Mouse (Mus musculus) frontal cortex, adult 2 months (tissue): ENCODE results near the gene Tenm3. TPM values are rescaled to one million over a fixed set of nuclear protein-coding genes. Genes with fewer than 3 reads are reported as not detected.
A peak's percentile ranks its signal among the peaks of the same experiment; 100 is the strongest.

Experiments
- DNase-seq, 2 experiments: peaks; one replicate each; pipeline ENCODE4 v3.0.0; 2022; ENCODE audit warnings: low spot score in 1 of 2; ENCODE audit errors: extremely low spot score in 1 of 2
- polyA plus RNA-seq: library from polyadenylated mRNA; depleted of rRNA; stranded (reverse); fragments of >200 nt; gene quantifications from 2 replicates; pipeline ENCODE4 v1.2.3, GENCODE M21; 2012

Gene Tenm3
- polyA plus RNA-seq, 1 experiment = 34.4 TPM

DNA sequence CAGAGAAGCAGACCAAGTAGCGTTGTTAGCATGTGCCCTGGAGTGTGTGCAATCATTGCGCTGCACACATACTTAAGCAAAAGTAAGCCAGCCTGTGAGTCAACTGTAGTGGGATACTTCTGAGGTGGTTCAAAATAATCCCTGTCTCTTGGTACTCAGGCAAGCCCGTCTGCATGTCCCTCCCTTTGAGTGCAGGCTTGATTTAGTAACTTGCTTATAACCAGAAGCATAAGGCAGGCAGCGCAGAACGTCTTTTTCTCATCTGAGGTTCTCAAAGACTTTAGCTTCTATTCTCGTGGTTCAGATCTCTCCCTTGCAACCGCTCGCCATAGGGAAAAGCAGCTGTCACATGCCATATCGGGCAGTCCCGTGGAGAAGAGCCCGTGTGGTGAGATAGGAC, 470.3 kb downstream of the Tenm3 start:
- no peak for DNase-seq

DNA sequence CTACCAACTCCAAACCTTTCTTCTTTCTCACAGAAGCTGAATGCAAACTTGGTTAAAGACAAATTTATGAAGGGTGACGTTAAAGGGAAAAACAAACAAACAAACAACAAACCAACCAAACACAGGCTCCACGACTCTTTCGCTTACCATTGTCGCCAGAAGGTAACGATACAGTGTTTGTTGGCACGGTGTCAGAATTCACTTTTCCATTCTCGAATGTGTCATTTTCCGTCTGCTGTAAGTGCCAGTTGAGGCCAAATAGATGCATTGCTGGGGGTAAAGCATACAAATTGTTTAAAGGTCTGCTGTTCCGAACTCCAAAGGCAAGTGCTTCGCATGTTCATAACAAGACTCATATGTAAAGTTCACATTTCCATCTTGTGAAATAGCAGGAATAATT, 476.6 kb downstream of the Tenm3 start:
- no peak for DNase-seq

DNA sequence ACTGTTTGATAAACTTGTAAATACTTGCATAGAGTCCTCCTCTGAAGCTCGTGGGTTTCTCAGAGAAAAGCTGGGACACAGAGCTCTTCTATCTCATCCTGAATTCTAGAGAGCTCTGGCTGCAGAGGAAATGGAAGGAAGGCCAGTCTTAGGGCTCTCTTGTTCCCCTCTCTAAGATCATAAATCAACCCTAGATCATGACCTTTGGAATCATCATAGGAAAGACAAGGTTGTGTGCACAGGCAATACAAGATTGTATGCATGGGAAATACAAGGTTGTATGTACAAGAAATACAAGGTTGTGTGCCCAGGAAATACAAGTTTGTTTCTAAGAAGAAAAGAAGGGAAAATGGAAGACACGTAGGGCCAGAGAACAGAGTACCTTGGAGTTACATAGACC, 486.9 kb downstream of the Tenm3 start:
- no peak for DNase-seq

DNA sequence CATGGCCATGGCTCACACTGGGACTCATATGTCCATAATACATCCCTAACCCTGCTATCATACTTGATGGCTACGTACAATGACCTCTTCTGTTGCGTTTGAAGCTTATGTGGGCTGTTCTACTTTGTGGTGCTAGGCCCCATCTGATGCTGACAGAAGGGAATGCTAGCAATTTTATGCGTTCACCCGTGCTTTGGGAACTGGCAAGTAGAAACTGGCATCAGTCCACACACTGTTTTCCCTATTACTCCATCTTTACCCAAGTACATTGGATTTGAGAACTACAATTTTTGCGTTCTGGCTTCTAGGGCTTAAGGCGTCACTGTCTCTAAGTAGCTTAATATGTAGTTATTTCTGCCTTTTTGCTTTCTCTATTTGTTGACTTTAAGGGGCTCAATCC, 490.3 kb downstream of the Tenm3 start:
- DNase-seq = no peak

DNA sequence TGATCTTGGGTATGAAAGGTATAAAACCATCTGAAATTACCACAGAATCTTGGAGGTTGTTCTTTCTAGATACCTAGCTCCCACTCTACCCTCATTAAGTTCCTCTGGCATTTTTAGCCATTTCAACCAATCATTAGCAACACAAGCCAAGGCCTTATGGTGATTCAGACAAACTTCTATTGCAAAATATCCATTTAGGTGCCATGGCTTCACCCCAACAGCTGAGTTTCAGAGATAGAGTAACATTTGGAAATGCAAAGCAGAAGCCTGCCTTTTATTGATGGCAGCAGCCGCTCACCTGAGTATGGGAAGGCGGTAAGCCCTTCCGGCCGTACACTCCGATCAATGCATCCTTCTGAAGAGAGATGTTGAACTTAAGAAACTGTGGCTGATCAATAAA, 494.9 kb downstream of the Tenm3 start:
- DNase-seq = no peak

DNA sequence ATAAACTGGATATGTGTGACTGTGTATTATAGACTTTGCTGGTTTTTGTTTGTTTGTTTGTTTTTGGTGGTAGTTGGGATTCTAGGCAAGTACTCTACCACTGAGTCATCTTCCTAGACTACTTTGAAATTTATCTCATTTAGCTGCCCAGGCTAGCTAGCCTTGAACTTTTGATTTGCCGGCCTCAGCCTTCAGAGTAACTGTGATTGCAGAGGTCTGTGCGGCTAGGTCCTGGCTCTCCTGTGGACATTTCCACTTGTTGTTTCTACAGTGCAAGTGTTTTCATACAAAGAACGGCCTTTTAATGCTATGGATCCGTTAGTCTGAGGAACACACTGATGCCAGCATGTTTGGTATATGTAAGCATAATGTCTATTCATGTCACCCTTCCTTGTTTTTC, 495.4 kb downstream of the Tenm3 start:
- no peak for DNase-seq

DNA sequence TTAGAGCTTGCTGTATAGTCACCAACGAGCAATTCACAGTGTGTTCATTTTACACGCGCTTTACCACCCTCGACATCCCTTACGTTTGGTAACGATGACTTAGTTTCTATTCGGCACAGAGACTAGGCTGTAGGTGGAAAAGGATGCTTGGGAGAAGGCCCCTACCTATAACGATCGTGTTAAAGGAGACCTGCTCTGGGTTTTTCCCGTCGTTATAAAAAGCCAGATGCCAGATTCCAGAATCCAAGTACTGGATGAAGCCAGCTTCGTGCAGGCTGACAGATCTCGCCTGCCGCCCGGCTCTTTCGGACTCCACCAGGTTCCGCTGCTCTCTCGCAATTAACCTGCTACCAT, 500.7 kb downstream of the Tenm3 start:
- no peak for DNase-seq

DNA sequence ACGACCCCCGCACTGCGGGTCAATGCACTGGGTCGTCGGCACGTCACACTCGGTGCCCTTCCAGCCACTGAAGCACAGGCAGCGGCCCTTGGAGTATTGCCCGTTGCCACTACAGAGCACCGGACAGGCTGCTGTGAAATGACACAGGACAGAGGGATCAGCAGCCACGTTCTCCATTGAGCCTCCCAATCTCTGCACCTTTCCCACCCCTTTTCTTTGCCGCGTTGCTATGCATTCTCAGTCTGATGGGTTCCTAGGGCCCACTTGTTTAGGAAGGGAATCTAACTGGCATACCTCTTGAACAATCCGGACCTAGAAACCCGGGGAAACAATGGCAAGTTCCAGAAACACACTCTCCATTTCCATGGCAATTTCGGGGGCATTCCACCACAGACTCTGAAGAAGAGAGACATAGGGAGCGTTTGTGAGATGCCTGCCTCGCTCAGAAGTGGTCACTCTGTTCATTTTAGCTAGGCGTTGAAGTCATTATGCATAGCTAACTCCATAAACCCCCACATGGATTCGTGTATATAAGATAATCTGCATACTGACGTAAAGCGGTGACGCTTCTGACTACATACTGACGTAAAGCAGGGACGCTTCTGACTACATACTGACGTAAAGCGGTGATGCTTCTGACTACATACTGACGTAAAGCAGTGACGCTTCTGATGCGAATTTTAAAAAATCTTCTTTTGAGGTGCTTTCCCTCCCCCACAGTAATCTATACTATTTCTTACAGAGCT, 501.3 kb downstream of the Tenm3 start:
- DNase-seq = peak in 1 of 2 experiments; percentile 4

DNA sequence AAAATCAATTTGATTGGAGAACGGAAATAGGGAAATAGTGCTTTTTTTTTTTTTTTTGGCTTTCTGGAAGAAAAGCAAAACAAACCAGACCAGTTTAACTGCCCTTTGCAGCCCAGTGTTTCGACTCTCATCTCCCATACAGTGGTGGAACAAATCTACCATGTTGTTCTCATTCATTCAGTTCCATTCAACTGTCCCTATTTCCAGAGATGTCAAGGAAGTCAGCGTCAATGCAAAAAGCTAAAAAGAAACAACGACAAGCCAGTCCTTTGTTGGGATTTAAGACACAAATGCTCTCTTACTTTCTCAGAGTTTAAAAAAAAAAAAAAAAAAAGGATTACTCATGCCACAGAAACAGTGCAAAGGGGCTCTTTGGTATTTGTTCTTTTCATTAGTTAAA, 502.1 kb downstream of the Tenm3 start:
- DNase-seq = no peak

DNA sequence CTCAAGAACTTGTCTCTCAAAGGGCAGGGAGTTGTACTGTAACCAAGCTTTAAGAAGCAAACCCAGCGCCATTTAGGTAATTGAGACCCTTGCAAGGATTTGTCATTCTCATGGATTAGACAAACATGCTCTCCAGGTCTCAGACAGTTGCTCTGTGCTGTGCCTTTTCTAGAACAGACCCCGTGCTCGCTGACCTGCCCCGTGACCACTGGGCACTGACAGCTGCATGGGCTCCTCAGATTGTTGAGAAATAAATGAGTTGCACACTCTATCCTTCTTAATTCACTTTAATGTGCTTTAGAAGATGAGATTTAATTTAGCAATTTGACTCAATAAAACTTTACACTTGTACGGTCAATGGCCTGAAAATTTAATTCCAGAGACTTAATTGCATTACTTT, 502.5 kb downstream of the Tenm3 start:
- DNase-seq = no peak

DNA sequence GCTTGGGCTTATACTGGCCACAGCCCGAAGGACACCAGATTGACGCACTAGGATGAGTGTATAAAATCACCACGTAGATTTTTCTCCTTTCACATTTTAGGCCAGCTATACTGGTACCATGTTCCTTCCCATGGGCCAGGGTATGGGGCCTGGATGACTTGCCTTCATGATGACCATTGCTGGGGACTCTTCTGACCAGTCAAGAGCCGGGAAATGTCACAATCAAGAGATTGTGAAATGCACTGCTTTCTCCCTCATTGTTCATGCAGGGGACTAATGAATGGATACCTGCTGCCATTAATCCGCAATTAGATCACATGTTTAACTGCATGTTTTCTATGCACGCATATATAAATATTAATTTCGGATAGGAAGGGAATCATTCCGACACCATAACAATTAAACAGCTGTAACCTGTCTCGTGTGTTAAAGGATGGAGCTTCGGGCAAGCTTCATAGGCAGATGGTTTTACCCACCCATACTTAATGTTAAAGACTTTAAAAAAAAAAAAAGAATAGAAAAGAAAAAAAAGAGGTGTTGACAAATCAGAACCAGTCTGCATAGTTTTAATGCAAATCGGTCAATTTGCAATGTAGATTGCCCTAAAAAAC, 521.0 kb downstream of the Tenm3 start:
- DNase-seq = no peak

DNA sequence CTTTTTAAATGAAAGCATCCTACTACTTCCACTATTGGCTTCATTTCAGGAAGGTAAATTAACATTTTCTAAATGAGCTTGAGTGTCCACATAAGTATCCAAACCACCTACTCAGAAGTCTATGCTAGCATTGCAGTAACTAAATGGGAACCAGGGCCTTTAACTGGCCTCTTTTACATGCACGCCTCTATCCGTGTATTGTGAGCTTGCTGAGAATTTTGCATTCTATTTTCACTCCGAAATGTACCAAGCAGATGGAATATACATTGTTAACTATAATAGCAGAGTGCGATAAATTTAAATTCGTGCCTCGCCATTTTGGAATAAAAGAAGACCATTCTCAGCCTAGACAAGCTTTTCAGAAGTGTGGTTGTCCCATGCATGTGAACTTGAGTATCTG, 521.5 kb downstream of the Tenm3 start:
- peak in 1 of 2 experiments; percentile 33 for DNase-seq

DNA sequence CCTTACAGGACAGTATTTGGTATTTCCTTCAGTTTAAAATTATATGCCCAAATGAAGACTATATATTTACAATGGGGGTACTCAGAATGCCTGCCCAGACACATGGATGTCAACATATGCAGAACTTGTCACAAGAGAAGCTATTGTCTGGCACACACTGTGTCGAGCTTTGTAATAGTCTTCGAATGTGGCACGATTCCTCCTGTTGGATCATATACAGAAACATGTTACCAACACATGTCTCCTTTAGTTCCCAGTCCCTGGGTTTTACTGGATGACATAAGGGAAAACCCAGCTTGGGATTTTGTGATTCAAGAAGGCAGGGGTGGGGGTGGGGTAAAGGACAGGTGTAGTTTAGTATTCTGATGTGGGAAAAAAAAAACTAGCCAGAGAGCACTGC, 524.1 kb downstream of the Tenm3 start:
- no peak for DNase-seq

DNA sequence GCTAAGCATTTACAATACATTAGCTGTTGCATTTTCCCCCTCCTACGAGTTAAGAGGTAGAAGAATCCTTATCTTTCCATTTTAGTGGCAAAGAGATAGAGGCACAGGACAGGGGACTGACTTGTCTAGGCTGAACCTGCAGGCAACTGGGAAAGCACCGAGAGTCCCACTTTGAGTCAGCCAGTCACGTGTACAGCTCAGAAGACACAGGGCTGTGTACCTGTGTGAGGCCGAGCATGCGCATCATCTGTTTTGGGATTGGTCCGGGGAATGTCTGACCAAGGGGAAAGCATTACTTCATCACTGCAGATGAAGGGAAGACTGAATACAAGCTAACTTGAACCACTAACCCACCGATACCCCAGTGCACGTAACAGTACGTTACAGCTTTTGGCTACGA, 526.3 kb downstream of the Tenm3 start:
- no peak for DNase-seq

DNA sequence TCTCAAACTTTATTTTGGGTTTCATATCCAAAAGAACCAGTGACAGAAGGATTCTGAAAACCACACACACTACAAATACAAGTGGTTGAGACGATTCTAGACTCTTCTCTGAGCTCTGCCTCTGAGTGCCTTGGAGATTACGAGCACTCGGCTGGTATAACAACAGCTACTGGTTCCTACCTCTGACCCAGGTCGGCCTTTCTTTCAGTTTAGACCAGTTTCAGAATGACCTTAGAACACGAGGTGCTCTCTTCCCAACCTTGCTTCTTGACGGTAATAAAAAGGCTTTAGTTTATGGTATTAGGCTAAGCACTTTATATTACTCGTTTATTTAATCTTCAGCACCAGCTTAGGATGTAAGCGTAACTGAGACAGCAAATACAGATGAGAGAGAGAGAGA, 528.1 kb downstream of the Tenm3 start:
- no peak for DNase-seq

DNA sequence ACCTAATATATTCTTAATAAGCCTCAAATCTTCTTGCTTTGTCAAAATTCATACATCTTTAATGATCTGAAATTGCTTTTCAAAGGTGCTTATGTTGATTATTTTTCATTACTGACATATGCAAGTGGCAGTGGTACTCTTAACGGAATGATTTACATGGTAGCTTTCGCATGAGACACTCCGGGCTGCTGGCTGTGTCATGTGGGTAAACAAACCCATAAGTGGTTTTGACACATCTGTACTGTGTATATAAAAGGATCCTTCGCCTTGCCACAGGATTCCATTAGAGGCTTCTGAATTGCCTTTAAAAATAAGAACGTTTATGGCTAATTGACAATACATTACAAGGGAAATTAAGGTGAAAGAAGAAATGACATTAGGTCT, 529.8 kb downstream of the Tenm3 start:
- no peak for DNase-seq

DNA sequence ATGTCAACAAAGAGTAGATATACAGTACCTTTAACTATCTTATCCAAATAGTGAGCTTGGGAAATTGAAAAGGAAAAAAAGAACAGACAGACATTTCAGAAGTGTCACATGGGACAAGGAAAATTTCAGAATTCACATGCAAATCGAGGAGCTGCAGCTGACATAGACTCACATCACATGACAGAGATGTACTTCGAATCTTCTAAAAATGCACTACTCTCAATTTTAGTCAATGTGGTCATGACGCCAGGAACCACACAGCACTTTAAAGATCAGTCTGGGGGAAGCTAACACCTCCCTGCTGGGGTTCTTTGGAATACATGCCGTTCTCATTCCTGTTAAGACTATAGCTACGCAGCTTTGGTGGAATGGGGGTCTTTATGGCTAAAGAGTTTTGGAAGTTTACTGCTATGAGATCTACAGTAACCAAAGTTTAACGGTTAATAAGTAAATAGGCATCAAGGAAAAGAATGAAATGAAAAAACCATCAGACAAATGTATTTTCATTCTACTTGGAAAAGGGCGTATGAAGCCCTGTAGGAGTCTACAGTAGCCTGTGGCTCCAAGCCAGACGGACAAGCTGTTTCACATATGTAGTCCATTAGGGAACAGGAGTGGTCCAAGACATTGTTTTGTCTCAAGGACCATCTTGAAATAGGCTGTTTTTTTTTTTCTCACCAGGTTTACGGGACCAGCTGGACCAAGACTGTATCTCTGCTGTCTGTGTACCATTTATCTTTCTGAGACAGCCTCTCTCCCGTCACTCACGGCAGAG, 530.4 kb downstream of the Tenm3 start:
- peak; percentile 31 to 54 for DNase-seq

DNA sequence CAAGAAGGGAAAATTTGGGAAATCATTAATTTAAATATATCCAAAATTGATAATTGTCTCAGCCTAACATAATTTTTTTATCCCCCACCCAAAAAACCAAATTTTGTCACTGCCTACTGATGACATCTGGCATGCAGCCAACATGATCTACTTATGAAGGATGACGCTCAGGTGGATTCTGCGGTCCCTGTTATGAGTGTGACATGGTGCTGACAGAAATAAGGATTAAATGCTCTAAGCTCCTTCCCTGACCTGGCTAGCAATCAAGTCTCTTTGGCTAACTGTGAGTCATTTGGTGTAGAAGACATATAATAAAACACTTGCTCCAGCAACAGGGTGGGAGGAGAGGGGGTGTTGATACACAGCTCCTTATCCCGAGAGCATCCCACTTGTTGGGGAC, 532.0 kb downstream of the Tenm3 start:
- no peak for DNase-seq

DNA sequence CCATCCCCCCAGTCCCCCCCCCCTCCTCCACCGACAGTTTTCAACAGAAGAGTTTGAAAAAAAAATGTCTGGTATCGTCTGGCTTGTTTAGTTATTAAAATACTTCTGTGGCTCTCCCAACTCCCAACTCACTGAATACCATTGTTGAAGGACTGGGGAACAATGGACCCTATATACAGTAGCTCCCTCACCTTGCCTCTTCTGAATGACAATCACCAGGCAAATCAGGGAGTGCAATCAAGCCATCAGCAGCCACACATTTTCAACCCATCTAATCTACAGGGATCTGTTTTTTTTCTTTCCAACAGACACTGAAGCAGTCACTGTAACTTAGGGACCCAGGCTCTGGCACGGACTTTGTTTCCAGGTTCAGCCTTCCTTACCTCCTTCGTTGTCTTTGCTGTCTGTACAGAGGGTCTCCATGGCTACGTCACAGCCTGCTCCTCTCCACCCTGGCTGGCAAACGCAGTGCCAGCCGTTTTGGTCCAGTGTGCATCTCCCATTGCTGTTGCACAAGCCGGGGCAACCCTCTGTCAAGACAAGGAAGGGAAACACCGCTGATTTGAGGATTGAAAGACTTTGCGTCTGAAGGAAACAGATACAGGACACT, 533.4 kb downstream of the Tenm3 start:
- DNase-seq = no peak

DNA sequence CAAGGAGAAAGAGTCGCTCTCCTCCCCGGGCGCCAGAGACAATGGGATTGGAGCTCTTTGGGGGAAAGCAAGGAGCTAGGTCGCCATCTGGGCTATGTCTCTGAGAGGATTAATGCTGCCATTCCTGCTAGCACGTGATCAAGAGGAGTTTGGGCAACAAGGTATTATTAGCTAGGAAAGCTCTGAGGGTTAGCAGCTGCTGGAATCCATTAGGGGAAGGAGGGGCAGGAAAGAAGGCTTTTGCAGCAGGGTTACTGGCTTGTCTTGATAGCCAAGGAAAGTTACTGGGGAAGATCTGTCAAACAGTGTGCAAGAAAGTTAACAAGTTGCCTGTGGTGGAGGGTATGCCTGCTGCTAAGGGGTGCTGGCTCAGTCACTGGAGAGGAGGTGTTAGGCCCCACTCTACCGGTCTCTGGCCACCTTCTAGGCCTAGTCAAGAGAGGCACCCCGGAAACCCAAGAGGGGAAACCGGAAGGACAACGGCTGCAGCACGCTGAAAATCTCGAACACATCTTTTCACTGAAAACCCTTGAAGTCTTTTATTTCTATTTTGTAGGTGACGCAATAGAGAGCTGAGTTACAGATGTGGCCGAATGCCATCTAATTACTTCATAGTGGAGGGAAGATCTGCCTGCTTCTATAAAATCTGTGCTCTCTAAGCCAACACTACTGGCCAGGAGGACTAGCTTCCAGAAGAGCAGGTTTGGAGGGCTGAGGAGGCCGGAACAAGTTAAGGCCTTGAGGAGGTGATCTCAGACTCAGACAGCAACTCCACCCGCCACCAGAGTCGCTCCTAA, 534.4 kb downstream of the Tenm3 start:
- no peak for DNase-seq

DNA sequence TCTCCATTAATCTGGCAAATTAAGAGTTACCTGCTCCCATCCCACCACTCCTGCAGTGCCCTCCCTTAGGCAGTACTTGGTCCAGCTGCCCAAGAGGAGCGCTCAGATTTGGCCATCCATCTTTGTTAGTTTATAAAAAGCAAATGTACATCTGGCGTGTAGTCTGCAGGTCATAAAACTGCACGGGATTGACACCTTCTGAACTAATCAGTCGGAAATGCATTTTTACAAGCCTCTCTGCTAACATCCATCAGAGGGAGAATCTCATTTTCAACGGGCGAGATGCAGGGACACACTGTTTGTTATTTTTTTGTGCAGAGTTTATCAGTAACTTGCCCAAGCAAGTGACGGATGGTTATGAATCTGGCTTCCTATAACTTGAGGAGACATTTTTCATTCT, 539.5 kb downstream of the Tenm3 start:
- no peak for DNase-seq
